Mouse (Mus musculus) forelimb bud, embryonic 11.5 days (tissue): ENCODE data around the gene Gm867.

Experiments used
- DNase-seq: peaks from one replicate; pipeline ENCODE4 v3.0.0-alpha.2; 2012; ENCODE audit warnings: low read depth, low spot score

The Gm867 gene

GRCm38 (mm10) chr10:75936909-75937667 lies 3.4 kb downstream of the Gm867 start:
- no peak for DNase-seq

DNA sequence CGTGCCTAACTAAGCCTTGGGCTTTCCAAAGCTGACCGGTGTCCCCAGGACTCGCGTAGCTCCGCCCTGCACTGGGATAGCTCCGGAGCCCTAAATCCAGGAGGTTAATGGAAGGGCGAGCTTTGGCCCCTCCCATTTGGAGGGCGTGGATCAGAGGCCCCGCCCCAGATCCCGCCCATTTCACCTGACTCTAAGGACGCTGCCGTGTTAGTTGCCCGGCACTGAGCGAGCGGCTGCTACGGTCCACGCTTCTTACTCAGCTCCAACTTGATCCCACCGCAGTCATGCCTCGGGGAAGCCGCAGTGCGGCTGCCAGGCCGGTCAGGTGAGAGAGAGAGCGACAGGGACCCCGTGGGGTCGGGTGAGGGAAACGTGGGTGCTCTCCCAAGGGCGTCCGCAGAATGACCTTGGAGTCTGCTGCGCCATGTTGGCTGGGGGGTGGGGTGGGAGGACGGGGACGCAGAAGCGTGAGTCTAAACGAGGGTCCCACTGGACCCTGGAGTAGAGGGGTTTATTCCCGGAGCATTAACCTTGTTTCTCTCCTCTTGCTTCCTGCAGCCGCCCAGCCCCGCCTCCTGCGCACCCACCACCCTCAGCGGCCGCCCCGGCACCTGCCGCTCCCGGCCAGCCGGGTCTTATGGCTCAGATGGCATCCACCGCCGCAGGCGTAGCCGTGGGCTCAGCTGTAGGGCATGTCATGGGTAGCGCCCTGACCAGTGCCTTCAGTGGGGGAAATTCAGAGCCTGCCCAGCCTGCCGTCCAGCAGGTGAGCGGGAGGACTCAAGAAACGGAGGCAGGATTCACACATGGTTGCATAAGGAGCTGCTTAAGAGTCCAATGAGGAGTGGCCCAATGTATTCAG lies 4.6 kb downstream of the Gm867 start, which contains the start of gene Mmp11:
Gene Mmp11, minus strand, starts transcription at position 817 of the 862 bp plus-strand sequence.
- DNase-seq: peak; percentile 77

DNA sequence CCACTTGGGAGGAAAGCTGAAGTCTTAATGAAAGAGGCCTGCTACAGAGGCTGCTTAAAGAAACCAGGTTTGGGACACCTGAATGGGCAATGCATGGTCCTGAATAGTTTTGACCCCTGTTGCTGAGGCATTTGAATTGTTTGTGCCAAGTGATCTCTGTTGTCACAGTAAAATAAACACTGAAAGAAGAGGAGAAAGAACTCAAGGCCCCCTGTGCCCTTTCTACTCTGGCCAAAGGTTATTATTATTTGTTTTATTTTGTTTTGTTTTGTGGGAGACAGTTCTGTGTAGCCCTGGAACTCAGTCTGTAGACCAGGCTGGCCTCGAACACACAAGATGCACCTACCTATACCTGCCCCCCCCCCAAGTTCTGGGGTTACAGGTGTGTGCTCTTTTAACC lies 5.5 kb downstream of the Gm867 start:
- no peak for DNase-seq

DNA sequence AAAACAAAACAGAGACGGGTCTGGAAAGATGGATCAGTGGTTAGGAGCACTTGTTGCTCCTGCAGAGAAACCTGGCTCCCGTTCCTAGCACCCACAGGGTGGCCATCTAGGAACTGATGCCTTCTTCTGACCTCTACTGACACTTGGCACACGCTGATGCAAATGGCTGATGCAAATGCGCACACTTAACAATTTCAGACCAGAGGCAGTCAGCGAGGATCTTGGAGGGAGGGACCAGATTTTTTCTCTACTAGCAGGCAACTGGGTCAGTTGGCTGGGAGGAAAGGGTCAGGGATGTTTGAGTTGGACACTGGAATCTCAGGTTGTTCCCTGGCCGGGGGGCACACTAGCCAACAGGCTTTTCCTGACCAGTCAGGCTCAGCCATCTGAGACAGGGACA lies 7.6 kb downstream of the Gm867 start, which contains the start of gene Chchd10:
Gene Chchd10, plus strand, starts transcription at position 240 of the 400 bp plus-strand sequence.
- DNase-seq: no peak

GRCm38 (mm10) chr10:75932081-75932678 lies 8.3 kb downstream of the Gm867 start:
- peak; percentile 52 for DNase-seq

GRCm38 (mm10) chr10:75931311-75931710 lies 9.2 kb downstream of the Gm867 start:
- DNase-seq: no peak

DNA sequence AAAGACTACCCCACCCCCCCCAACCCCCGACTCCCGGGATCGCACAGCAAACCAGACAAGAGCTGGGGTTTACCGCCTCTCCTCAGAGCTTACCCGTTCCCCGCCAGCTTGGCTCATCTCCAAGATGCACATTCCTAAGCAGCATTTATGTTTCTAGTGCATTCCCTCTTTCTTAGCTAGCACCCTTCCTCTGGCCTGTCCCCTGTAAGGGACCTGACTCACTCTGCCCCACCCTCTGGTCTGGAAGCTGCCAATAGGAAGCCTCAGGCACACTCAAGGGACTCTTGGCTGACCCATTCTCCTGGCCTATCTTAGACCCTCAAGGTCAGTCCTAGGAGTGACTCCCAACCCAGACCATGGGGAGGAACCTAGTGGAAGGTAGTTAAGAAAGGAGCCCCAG lies 10.2 kb downstream of the Gm867 start:
- DNase-seq: no peak

DNA sequence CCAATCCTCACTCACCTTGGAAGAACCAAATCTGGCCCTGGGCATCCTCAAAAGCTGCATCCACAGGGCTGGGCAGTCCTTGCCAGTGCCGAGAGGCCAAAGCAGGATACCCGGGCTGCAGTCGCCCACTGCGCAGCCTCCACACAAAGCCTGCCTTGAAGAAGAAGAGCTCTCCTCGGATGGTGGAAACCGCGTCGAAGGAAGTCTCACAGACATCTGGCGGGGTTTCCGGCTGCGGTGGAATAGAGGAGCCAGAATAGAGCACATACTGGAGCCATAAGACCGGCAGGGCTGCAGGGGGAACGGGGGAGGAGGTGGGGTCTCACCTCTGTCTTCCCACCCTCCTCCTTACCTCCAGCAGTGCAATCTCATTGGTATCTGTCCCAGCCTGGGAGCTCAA lies 14.1 kb downstream of the Gm867 start:
- no peak for DNase-seq

GRCm38 (mm10) chr10:75924324-75924723 lies 16.1 kb downstream of the Gm867 start:
- DNase-seq: no peak

GRCm38 (mm10) chr10:75921726-75922560 lies 18.5 kb downstream of the Gm867 start:
- no peak for DNase-seq

GRCm38 (mm10) chr10:75921026-75921725 lies 19.3 kb downstream of the Gm867 start, which contains the start of gene Smarcb1:
Gene Smarcb1, minus strand, starts transcription at chr10:75921617.
- peak; percentile 93 for DNase-seq

GRCm38 (mm10) chr10:75919026-75919425 lies 21.4 kb downstream of the Gm867 start:
- DNase-seq: no peak

DNA sequence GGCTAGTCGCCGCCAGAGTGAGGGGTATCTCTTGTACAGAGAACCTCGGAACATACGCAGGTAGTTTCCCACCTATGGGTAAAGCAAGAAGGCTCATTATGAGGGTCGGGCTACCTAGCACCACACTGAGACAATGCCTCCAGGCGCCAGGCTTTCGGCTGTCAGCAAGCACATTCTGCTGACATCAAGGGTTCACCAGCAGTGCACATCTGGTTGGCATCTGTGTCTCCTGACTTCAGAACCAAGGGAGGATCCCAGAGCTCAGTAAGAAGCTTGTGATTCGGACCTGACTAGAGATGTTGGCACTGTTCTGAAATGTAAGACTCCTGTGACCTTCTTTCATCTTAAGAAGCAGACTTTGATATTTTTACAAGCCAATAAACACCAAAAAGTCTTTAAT lies 23.6 kb downstream of the Gm867 start:
- DNase-seq: peak; percentile 47

GRCm38 (mm10) chr10:75915557-75915956 lies 24.9 kb downstream of the Gm867 start:
- DNase-seq: no peak

DNA sequence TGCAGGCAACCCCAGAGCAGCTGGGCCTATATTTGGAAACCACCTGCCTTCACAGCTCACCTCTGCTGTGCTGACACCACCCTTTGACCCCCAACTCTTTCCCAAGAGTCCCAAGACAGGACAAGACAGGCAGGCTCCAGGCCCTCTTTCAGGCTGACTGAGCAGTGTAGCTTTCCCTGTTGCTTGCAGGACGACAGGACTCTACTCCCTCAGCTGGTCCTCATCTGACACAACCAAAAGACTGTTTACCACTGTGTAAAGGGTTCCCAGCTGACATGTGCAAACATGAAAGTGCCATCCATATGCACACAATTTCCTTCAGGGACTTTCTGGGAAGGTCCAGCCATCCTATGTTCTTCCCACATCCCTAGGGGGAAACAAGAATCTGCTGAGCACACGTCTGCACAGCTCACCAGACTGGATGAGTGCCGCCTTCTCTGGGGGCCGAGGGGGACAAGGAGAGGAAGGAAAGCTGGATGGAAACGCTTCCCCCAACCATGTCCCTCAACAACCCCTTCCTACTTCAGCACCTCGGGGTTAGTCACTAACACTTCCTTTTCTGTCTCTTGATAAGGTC lies 27.4 kb downstream of the Gm867 start:
- DNase-seq: no peak

- no peak for DNase-seq
These were observed 29.8 kb downstream of the Gm867 start for GRCm38 (mm10) chr10:75910698-75911097.

- DNase-seq: no peak
These were observed 33.6 kb downstream of the Gm867 start for GRCm38 (mm10) chr10:75906882-75907281.

- no peak for DNase-seq
These were observed 36.1 kb downstream of the Gm867 start for GRCm38 (mm10) chr10:75904391-75904790.

DNA sequence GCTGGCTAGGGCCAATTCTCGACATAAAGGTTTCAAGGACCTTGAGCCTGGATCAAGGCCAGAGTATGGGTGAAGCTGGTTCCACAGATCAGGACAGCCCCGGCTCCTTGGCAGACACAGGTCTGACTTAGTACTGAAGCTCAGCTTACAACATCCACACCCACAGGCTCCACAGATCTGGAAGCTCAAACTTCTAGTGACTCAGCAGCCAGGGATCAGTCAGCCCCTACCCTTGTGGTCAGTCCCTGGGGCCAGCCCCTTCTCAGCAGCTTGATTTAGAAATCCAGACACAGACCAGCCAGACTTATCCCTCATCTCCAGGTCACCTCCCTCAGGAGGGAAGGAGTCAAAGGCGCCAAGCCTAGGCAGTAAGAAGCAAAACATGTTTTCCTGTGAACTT lies 41.6 kb downstream of the Gm867 start:
- no peak for DNase-seq

DNA sequence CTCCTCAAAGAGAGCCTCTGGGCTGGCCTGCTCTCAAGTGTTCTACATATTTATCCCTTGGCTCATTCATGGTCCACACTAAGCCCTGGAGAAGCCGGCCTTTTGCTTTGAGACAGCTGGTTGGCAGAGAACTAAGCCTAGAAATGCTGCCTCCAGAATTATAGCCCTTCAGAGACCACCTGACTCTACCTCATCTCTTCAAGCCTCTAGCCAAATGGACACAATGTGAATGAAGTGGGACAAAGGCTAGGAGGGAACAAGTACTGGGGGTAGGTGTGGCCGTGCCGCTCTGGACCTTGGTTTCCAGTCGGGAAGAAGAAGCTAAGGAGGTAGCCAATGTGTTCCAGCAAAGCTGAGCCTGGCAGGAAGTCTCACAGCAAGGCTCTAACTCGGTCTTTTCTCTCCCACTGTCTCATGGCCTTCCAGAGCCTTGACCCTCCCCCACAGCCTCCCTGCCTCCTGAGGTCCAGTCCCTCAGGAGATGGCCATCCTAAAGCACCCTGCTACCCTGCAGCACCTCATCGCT lies 42.4 kb downstream of the Gm867 start:
- DNase-seq: no peak
